Mouse (Mus musculus): ENCODE data around the gene Islr. TPM values are rescaled to one million over a fixed set of nuclear protein-coding genes. Genes with fewer than 3 reads are reported as not detected.

Gene Islr
- polyA plus RNA-seq, 1 experiment from 2014 or later = 4.2 TPM

GRCm38 (mm10) chr9:58243696-58244095 is 39.6 kb upstream of the Islr start:
- Histone ChIP-seq H3K4me1 (replicated peaks) (peaks cover 71% of the 10 kb centered on the region), H3K4me2 (peak overlapping the region; percentile 65), H3K4me3 (replicated peaks) (no peak overlapping the region), H3K27ac (peak overlapping the region; percentile 24; the same call in 1 of the 2 replicates), H3K36me3 (peaks cover 64% of the 10 kb centered on the region), H3K27me3 (no peaks in the 10 kb centered on the region), H3K9ac (peak overlapping the region; percentile 36; the same call in 1 of the 2 replicates), H3K9me3 (replicated peaks) (no peaks in the 10 kb centered on the region)
- DNase-seq (no peak), ATAC-seq (ENCODE audit: low read depth) (no peak)
- WGBS (ENCODE audit: insufficient replicate concordance) = 86% methylated on average over 6 of the region's 6 CpGs

- Histone ChIP-seq H3K4me1 (replicated peaks) (peaks cover 66% of the 10 kb centered on the region), H3K36me3 (peaks cover 67% of the 10 kb centered on the region), H3K27ac (peak overlapping the region; percentile 47), H3K4me3 (replicated peaks) (0 out of 2 replicates have a peak overlapping the region, but pooled peaks have one; percentile 0), H3K9ac (0 out of 2 replicates have a peak overlapping the region, but pooled peaks have one; percentile 17), H3K27me3 (no peaks in the 10 kb centered on the region), H3K9me3 (replicated peaks) (no peaks in the 10 kb centered on the region), H3K4me2 (peak overlapping the region; percentile 65)
- DNase-seq (no peak), ATAC-seq (ENCODE audit: low read depth) (no peak)
- WGBS (ENCODE audit: insufficient replicate concordance) = 69% methylated on average over 5 of the region's 5 CpGs
Observed at GRCm38 (mm10) chr9:58242696-58243095, 38.6 kb upstream of the Islr start.

- Histone ChIP-seq H3K4me3 (replicated peaks) (no peak overlapping the region), H3K4me1 (replicated peaks) (peaks cover 61% of the 10 kb centered on the region), H3K9ac (no peak overlapping the region), H3K9me3 (replicated peaks) (no peaks in the 10 kb centered on the region), H3K4me2 (no peak overlapping the region), H3K27ac (peak overlapping the region; percentile 47; the same call in 1 of the 2 replicates), H3K27me3 (no peaks in the 10 kb centered on the region), H3K36me3 (peaks cover 72% of the 10 kb centered on the region)
- WGBS (ENCODE audit: insufficient replicate concordance) = 65% methylated on average over 9 of the region's 9 CpGs
- DNase-seq (no peak), ATAC-seq (ENCODE audit: low read depth) (no peak)
Observed at GRCm38 (mm10) chr9:58241780-58242485, 37.8 kb upstream of the Islr start.

- WGBS (ENCODE audit: insufficient replicate concordance) = 94% methylated on average over 28 of the region's 28 CpGs
Observed at GRCm38 (mm10) chr9:58234502-58235015, 30.5 kb upstream of the Islr start.

GRCm38 (mm10) chr9:58232374-58232773 is 28.3 kb upstream of the Islr start:
- Histone ChIP-seq H3K9ac (no peak overlapping the region), H3K4me2 (no peak overlapping the region), H3K36me3 (peaks cover 90% of the 10 kb centered on the region), H3K27ac (peak overlapping the region; percentile 67), H3K4me3 (replicated peaks) (no peak overlapping the region), H3K27me3 (no peaks in the 10 kb centered on the region), H3K4me1 (replicated peaks) (peaks cover 20% of the 10 kb centered on the region), H3K9me3 (replicated peaks) (no peaks in the 10 kb centered on the region)
- ATAC-seq (ENCODE audit: low read depth) (no peak), DNase-seq (no peak)
- 36% methylated on average over 5 of the region's 5 CpGs for WGBS (ENCODE audit: insufficient replicate concordance)

More at GRCm38 (mm10) chr9:58234502-58235015, 30.5 kb upstream of the Islr start:
- Histone ChIP-seq H3K4me3 (replicated peaks) (no peak overlapping the region), H3K27me3 (no peaks in the 10 kb centered on the region), H3K36me3 (peaks cover 78% of the 10 kb centered on the region), H3K9me3 (replicated peaks) (no peaks in the 10 kb centered on the region), H3K27ac (no peak overlapping the region), H3K9ac (no peak overlapping the region), H3K4me2 (no peak overlapping the region), H3K4me1 (replicated peaks) (peaks cover 16% of the 10 kb centered on the region)
- no peak for DNase-seq
- no peak for ATAC-seq (ENCODE audit: low read depth)

GRCm38 (mm10) chr9:58231746-58232145 is 27.6 kb upstream of the Islr start:
- whole genome bisulfite sequencing (ENCODE audit: insufficient replicate concordance) = 56% methylated on average over 6 of the region's 6 CpGs
- no peaks in the 10 kb centered on the region for H3K27me3 ChIP-seq
- H3K4me2 ChIP-seq = no peak overlapping the region
- no peak for DNase-seq
- H3K4me1 ChIP-seq (replicated peaks) = peaks cover 25% of the 10 kb centered on the region
- no peak overlapping the region for H3K9ac ChIP-seq
- H3K27ac ChIP-seq = peak overlapping the region; percentile 67
- H3K4me3 ChIP-seq (replicated peaks) = no peak overlapping the region
- ATAC-seq (ENCODE audit: low read depth) = no peak
- peaks cover 93% of the 10 kb centered on the region for H3K36me3 ChIP-seq
- H3K9me3 ChIP-seq (replicated peaks) = no peaks in the 10 kb centered on the region

- peaks cover 99% of the 10 kb centered on the region for H3K36me3 ChIP-seq
- H3K4me2 ChIP-seq = no peak overlapping the region
- H3K9me3 ChIP-seq (replicated peaks) = no peaks in the 10 kb centered on the region
- WGBS (ENCODE audit: insufficient replicate concordance) = 90% methylated on average over 9 of the region's 9 CpGs
- H3K27me3 ChIP-seq = no peaks in the 10 kb centered on the region
- H3K4me1 ChIP-seq (replicated peaks) = peaks cover 42% of the 10 kb centered on the region
- no peak for DNase-seq
- no peak overlapping the region for H3K4me3 ChIP-seq (replicated peaks)
- ATAC-seq (ENCODE audit: low read depth) = no peak
- no peak overlapping the region for H3K27ac ChIP-seq
- no peak overlapping the region for H3K9ac ChIP-seq
Observed at GRCm38 (mm10) chr9:58228777-58229466, 24.8 kb upstream of the Islr start.

- H3K9ac ChIP-seq = no peak overlapping the region
- peaks cover 25% of the 10 kb centered on the region for H3K4me1 ChIP-seq (replicated peaks)
- 0 out of 2 replicates have a peak overlapping the region, but pooled peaks have one; percentile 17 for H3K27ac ChIP-seq
- ATAC-seq (ENCODE audit: low read depth) (no peak), DNase-seq (peak; percentile 57)
- no peaks in the 10 kb centered on the region for H3K9me3 ChIP-seq (replicated peaks)
- H3K36me3 ChIP-seq = peaks cover 99% of the 10 kb centered on the region
- H3K4me2 ChIP-seq = no peak overlapping the region
- no peak overlapping the region for H3K4me3 ChIP-seq (replicated peaks)
- 41% methylated on average over 9 of the region's 9 CpGs for WGBS (ENCODE audit: insufficient replicate concordance)
- no peaks in the 10 kb centered on the region for H3K27me3 ChIP-seq
Observed at GRCm38 (mm10) chr9:58225915-58226913, 22.1 kb upstream of the Islr start.

GRCm38 (mm10) chr9:58224356-58224755 is 20.2 kb upstream of the Islr start:
- DNase-seq (no peak), ATAC-seq (ENCODE audit: low read depth) (0 out of 2 replicates have a peak, but pooled peaks have one; percentile 4)
- H3K9ac ChIP-seq = no peak overlapping the region
- H3K27me3 ChIP-seq = no peaks in the 10 kb centered on the region
- H3K27ac ChIP-seq = no peak overlapping the region; the same call in 1 of the 2 replicates
- H3K4me3 ChIP-seq (replicated peaks) = no peak overlapping the region
- no peak overlapping the region for H3K4me2 ChIP-seq
- 79% methylated on average over 2 of the region's 2 CpGs for WGBS (ENCODE audit: insufficient replicate concordance)
- H3K4me1 ChIP-seq (replicated peaks) = peaks cover 25% of the 10 kb centered on the region
- peaks cover 99% of the 10 kb centered on the region for H3K36me3 ChIP-seq
- no peaks in the 10 kb centered on the region for H3K9me3 ChIP-seq (replicated peaks)

GRCm38 (mm10) chr9:58220218-58220903 is 16.3 kb upstream of the Islr start:
- ATAC-seq (ENCODE audit: low read depth) (no peak), DNase-seq (no peak)
- WGBS (ENCODE audit: insufficient replicate concordance) = 72% methylated on average over 24 of the region's 24 CpGs

More at GRCm38 (mm10) chr9:58220218-58220903, 16.3 kb upstream of the Islr start:
- no peaks in the 10 kb centered on the region for H3K27me3 ChIP-seq
- peaks cover 11% of the 10 kb centered on the region for H3K4me1 ChIP-seq (replicated peaks)
- H3K36me3 ChIP-seq = peaks cover 70% of the 10 kb centered on the region
- H3K9me3 ChIP-seq (replicated peaks) = no peaks in the 10 kb centered on the region
- no peak overlapping the region for H3K4me2 ChIP-seq
- H3K4me3 ChIP-seq (replicated peaks) = no peak overlapping the region
- no peak overlapping the region for H3K9ac ChIP-seq
- no peak overlapping the region for H3K27ac ChIP-seq
